Mouse (Mus musculus) lung, postnatal 0 days (tissue): Measurements from ENCODE around the gene Olfr979.

Experiments used
- CTCF ChIP-seq: IDR thresholded peaks from 2 replicates; pipeline ENCODE4 v1.5.1; 2016; ENCODE audit warnings: antibody characterized with exemption, mild to moderate bottlenecking
- EP300 ChIP-seq: IDR thresholded peaks from 2 replicates; pipeline ENCODE4 v1.6.1; 2016; ENCODE audit warnings: antibody characterized with exemption, mild to moderate bottlenecking, control low read depth

- no peak for TF ChIP-seq CTCF
- no peak for TF ChIP-seq EP300
Observed at GRCm38 (mm10) chr9:40050138-40050537, 46.9 kb upstream of the Olfr979 start.
